Mouse (Mus musculus): ENCODE measurements at regions not wholly inside any gene's neighbourhood (a gene's known extent, or its start where the extent isn't known, plus 50 kb on each side); places are given as distances from the start of the nearest gene placed in this dataset.

GRCm38 (mm10) chr3:102335146-102335545 is 130.7 kb upstream of the Vangl1 start:
- no peak for ATAC-seq
- 70% methylated on average over 3 of the region's 3 CpGs for WGBS
- no peak overlapping the region for H3K9ac ChIP-seq (ENCODE audit: low read depth, low read length)
- no peaks in the 10 kb centered on the region for H3K36me3 ChIP-seq (ENCODE audit: control insufficient read depth, insufficient read depth)
- no peaks in the 10 kb centered on the region for H3K9me3 ChIP-seq (ENCODE audit: control insufficient read depth)
- peak; percentile 81 for TF ChIP-seq CTCF (IDR thresholded peaks at IDR 0.05; ENCODE audit: low read depth)
- no peaks in the 10 kb centered on the region for H3K27me3 ChIP-seq (replicated peaks; ENCODE audit: control insufficient read depth, insufficient read depth, low read length)
- no peak overlapping the region for H3K4me3 ChIP-seq (ENCODE audit: low read depth, low read length)
- no peaks in the 10 kb centered on the region for H3K4me1 ChIP-seq (replicated peaks; ENCODE audit: control insufficient read depth, insufficient read depth, low read length)
- H3K27ac ChIP-seq (ENCODE audit: low read depth, low read length), result no peak overlapping the region
- H3K4me2 ChIP-seq (replicated peaks; ENCODE audit: low read depth), result no peak overlapping the region

GRCm38 (mm10) chr3:102332221-102332620 is 127.7 kb upstream of the Vangl1 start:
- ATAC-seq, result no peak
- Histone ChIP-seq H3K9me3 (ENCODE audit: control insufficient read depth) (no peaks in the 10 kb centered on the region), H3K9ac (ENCODE audit: low read depth, low read length) (no peak overlapping the region), H3K27me3 (replicated peaks; ENCODE audit: control insufficient read depth, insufficient read depth, low read length) (no peaks in the 10 kb centered on the region), H3K27ac (ENCODE audit: low read depth, low read length) (no peak overlapping the region), H3K36me3 (ENCODE audit: control insufficient read depth, insufficient read depth) (no peaks in the 10 kb centered on the region), H3K4me2 (replicated peaks; ENCODE audit: low read depth) (no peak overlapping the region), H3K4me3 (ENCODE audit: low read depth, low read length) (no peak overlapping the region), H3K4me1 (replicated peaks; ENCODE audit: control insufficient read depth, insufficient read depth, low read length) (no peaks in the 10 kb centered on the region)
- TF ChIP-seq CTCF (IDR thresholded peaks at IDR 0.05; ENCODE audit: low read depth), result no peak
- 56% methylated on average over 3 of the region's 3 CpGs for WGBS

GRCm38 (mm10) chr3:102319331-102319730 is 114.8 kb upstream of the Vangl1 start:
- no peak for ATAC-seq
- no peaks in the 10 kb centered on the region for H3K27me3 ChIP-seq (replicated peaks; ENCODE audit: control insufficient read depth, insufficient read depth, low read length)
- TF ChIP-seq CTCF (IDR thresholded peaks at IDR 0.05; ENCODE audit: low read depth), result no peak
- H3K9me3 ChIP-seq (ENCODE audit: control insufficient read depth), result no peaks in the 10 kb centered on the region
- no peak overlapping the region for H3K4me2 ChIP-seq (replicated peaks; ENCODE audit: low read depth)
- H3K4me1 ChIP-seq (replicated peaks; ENCODE audit: control insufficient read depth, insufficient read depth, low read length), result no peaks in the 10 kb centered on the region
- H3K27ac ChIP-seq (ENCODE audit: low read depth, low read length), result no peak overlapping the region
- no peaks in the 10 kb centered on the region for H3K36me3 ChIP-seq (ENCODE audit: control insufficient read depth, insufficient read depth)
- WGBS, result 84% methylated on average over 3 of the region's 3 CpGs
- H3K9ac ChIP-seq (ENCODE audit: low read depth, low read length), result no peak overlapping the region
- H3K4me3 ChIP-seq (ENCODE audit: low read depth, low read length), result no peak overlapping the region

- Histone ChIP-seq H3K4me3 (ENCODE audit: low read depth, low read length) (no peak overlapping the region), H3K9ac (ENCODE audit: low read depth, low read length) (no peak overlapping the region), H3K4me2 (replicated peaks; ENCODE audit: low read depth) (no peak overlapping the region), H3K27ac (ENCODE audit: low read depth, low read length) (no peak overlapping the region), H3K27me3 (replicated peaks; ENCODE audit: control insufficient read depth, insufficient read depth, low read length) (no peaks in the 10 kb centered on the region), H3K4me1 (replicated peaks; ENCODE audit: control insufficient read depth, insufficient read depth, low read length) (no peaks in the 10 kb centered on the region), H3K36me3 (ENCODE audit: control insufficient read depth, insufficient read depth) (no peaks in the 10 kb centered on the region), H3K9me3 (ENCODE audit: control insufficient read depth) (no peaks in the 10 kb centered on the region)
- no peak for ATAC-seq
- no peak for TF ChIP-seq CTCF (IDR thresholded peaks at IDR 0.05; ENCODE audit: low read depth)
- WGBS, result 84% methylated on average over 3 of the region's 3 CpGs
Observed at GRCm38 (mm10) chr3:102316151-102316550, 111.7 kb upstream of the Vangl1 start.

DNA sequence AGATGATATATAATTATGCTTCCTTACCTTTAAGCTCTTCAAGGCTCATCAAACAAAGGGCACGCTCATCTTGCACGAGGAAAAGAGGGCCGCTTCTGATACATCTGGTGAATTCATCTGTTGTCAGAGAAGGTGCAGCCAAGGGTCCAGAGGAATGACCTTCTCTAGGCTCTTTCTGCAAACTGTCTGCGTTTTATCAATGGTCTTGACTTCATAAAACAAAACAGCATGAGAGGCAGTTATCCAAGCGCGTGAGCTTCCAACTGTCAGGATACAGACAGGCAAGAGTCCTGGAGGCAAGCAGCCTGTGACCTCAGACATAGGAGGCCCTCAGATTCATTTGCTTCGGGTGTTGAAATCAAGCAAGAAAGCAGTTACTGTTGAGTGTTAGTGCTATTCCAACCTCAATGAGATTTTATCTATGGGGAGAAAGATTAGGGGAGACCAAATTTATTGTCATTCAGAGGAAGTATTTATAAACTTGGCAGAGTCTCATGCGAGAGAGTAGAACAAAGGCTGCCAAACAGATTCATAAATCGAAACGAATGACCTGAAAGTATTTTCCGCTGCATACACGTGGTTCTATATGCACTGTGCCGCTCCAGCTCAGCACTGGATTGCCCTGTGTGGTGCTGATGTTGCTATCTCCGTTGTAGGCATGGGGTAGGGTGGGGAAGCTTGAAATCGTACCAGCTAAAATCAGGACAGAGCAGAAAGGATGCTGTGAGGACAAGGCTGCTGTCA is 107.2 kb upstream of the Vangl1 start:
- no peak overlapping the region for H3K9ac ChIP-seq (ENCODE audit: low read depth, low read length)
- no peaks in the 10 kb centered on the region for H3K9me3 ChIP-seq (ENCODE audit: control insufficient read depth)
- H3K4me3 ChIP-seq (ENCODE audit: low read depth, low read length), result no peak overlapping the region
- H3K27ac ChIP-seq (ENCODE audit: low read depth, low read length), result no peak overlapping the region
- H3K4me1 ChIP-seq (replicated peaks; ENCODE audit: control insufficient read depth, insufficient read depth, low read length), result no peaks in the 10 kb centered on the region
- no peaks in the 10 kb centered on the region for H3K36me3 ChIP-seq (ENCODE audit: control insufficient read depth, insufficient read depth)
- ATAC-seq, result no peak
- WGBS, result 58% methylated on average over 15 of the region's 15 CpGs
- no peaks in the 10 kb centered on the region for H3K27me3 ChIP-seq (replicated peaks; ENCODE audit: control insufficient read depth, insufficient read depth, low read length)
- no peak for TF ChIP-seq CTCF (IDR thresholded peaks at IDR 0.05; ENCODE audit: low read depth)
- H3K4me2 ChIP-seq (replicated peaks; ENCODE audit: low read depth), result no peak overlapping the region

DNA sequence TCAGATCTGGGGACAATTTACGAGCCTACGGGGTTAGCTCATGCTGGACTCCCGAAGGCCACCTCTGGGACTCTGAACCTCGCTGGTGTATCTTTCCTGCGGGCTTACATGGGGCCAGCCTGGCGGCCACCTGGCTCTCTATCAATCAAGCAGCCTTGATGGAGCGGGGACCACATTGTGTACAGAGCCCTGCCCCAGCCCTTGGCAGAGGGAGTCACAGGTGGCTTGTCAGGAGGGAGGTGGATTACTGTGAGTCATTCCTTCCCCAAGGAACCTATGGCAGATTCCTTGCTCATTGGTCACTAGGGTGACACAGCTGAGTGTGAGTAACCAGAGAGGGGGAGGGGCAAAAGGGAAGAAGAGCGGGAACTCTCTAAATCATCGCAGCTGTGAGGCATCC is 105.8 kb upstream of the Vangl1 start:
- no peaks in the 10 kb centered on the region for H3K27me3 ChIP-seq (replicated peaks; ENCODE audit: control insufficient read depth, insufficient read depth, low read length)
- no peak overlapping the region for H3K4me3 ChIP-seq (ENCODE audit: low read depth, low read length)
- no peak overlapping the region for H3K27ac ChIP-seq (ENCODE audit: low read depth, low read length)
- ATAC-seq, result peak; percentile 33; the same call in 1 of the 2 replicates
- H3K36me3 ChIP-seq (ENCODE audit: control insufficient read depth, insufficient read depth), result no peaks in the 10 kb centered on the region
- H3K9me3 ChIP-seq (ENCODE audit: control insufficient read depth), result no peaks in the 10 kb centered on the region
- WGBS, result 62% methylated on average over 9 of the region's 9 CpGs
- no peak overlapping the region for H3K4me2 ChIP-seq (replicated peaks; ENCODE audit: low read depth)
- no peak for TF ChIP-seq CTCF (IDR thresholded peaks at IDR 0.05; ENCODE audit: low read depth)
- H3K9ac ChIP-seq (ENCODE audit: low read depth, low read length), result no peak overlapping the region
- no peaks in the 10 kb centered on the region for H3K4me1 ChIP-seq (replicated peaks; ENCODE audit: control insufficient read depth, insufficient read depth, low read length)

Data from intestine, postnatal 0 days (tissue).